Mouse (Mus musculus) ovary, postnatal 14 days (tissue): ENCODE measurements around the gene Gm17409.

ENCODE experiments used
- DNase-seq: peaks from one replicate; pipeline ENCODE4 v3.0.0; 2022; ENCODE audit warnings: low spot score

Gene Gm17409

DNA sequence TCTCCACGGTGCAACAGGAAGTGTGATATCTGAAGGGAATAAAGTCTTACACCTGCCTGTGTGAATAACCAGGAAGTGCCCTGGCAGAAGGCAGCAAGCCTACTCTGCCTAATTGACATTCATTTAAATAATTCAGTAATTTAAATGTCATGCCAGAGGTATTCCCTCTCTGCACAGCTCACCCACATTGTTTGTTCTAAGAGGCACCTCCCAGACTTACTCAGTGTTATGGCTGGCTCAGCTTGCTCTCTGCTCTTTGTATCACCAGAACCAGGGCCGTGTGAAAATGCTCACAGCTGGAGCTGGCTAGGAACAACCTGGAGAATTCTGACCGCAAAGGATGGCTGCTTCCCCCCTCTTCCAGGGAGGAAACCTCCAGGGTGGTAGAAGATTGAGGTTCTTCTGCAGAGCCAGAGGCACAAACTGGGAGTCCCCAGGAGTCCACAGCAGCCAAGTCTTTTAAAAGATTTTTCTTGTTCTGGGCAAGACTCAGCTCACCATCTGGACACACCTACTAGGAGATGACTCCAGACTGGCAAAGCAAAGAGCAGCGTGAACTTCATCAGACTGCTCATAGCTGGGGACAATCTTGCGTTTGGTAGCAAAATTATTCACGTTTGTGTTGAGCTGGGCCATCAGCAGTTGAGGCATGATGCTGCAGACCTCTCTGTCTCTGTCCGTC lies 14.5 kb downstream of the Gm17409 start:
- DNase-seq = no peak

DNA sequence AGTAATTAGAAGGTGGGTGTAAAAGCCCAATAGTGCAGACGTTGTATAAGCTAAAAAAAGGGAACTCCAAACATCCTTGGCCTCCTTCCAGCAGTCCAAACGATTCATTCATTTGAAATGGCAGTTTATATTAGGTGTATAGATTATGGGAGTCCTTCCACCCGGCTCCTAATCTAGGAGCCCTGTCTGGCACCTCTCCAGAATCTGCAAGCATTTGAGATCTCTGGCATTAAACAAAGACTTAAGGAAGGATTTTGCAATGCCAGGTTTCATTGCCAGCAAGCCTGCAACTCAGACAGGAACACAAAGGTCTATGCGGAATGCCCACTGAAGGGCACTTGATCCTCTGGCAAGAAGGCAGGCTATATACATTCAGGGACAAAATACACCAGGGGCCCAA lies 15.2 kb downstream of the Gm17409 start:
- DNase-seq = no peak

DNA sequence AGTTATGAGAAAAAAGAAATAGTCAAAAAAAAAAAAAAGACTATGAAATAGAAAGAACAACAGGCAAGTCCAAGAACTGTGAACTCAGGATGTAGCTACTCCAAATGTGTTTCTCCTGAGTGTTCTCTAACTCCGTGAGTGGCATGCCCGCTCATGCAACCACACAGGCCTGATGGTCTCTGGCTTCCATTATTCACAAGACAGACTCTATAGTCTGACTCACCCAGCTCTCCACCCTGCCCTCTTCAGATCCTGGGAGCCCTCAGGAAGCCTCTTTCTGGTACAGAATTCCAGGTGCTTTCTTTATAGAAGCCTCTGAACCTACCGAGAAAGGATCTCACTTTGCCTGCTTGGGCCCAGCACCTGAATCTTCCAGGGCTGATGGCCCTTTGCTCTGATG lies 15.8 kb downstream of the Gm17409 start:
- no peak for DNase-seq

DNA sequence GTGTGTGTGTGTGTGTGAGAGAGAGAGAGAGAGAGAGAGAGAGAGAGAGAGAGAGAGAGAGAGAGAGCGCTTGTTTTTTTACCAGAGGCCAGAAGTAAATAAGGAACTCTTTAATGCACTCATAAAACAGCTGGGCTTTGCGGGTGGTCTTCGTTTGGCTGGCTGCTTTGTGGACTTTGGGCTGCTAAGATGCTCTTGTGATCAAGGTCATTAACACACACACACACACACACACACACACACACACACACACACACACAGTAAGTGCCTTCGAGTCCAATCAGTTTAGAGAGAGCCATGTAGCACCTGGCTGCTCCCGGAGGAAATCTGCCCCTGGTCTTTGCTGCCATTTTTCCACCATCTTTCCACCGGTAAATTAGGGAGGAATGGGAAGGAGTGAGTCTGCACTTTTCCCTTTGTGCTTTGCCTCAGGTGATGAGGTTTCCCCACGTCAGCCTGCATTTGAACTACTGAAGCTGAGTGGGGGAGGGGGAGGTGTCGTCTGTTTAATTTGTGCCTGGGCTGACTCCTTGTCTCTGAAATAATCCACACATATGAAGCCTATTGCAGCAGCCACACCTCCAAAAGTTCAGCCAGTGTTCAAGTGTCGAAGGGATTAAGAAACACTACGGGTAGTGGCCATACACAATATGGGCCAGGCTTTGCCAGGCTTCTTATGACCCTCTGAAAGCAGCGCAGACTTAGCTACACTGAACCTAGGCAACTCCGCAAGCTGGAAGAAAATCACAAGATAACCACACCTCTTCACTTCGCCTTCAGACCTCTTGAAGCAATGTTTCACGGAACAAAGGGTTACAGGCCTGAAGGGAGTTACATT lies 16.7 kb downstream of the Gm17409 start:
- no peak for DNase-seq

GRCm38 (mm10) chr2:58487279-58487560 lies 17.3 kb downstream of the Gm17409 start:
- DNase-seq = no peak

DNA sequence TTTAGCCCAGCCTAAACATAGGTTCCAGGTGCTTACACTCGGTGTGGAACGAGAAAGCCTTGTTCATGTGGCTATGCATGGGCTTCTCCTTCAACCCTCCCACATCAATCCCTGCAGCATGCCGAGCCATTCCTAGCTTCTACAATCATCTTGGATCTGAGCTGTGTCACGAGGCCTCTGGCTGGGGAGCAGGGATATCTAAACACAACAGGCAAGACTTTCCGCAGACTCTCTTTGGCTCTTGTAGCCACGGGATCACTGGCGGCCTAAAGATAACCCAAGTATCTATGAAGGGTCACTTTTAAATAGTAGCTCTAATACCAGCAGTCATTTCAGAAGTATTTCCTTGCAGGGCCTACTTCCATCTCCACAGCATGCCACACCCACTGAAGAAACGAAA lies 18.5 kb downstream of the Gm17409 start:
- no peak for DNase-seq

DNA sequence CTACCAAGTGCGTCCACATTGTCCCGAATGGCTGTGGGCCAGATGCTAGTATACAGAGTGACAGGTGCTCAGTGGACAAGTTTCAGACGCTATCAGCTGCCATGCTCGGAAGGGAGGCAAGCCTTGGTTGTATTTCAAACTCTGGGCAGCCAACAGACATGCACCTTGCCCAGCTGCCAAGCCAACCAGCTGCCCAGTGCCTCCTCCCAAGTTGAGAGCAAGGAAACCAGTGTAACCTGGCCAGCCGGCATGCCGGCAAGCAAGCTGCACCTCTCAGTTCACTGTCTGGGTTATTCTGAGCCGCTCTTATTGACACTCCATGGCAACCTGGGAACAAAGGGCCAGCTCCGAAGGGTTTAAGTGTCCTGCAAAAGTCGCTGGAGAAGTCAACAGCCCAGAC lies 19.4 kb downstream of the Gm17409 start:
- no peak for DNase-seq

GRCm38 (mm10) chr2:58493685-58494635 lies 24.0 kb downstream of the Gm17409 start:
- no peak for DNase-seq

- DNase-seq = no peak
Measured at GRCm38 (mm10) chr2:58495271-58495670, 25.4 kb downstream of the Gm17409 start.

GRCm38 (mm10) chr2:58496647-58497410 lies 26.9 kb downstream of the Gm17409 start:
- no peak for DNase-seq

GRCm38 (mm10) chr2:58505306-58506090 lies 35.6 kb downstream of the Gm17409 start:
- DNase-seq = no peak

- no peak for DNase-seq
Measured at GRCm38 (mm10) chr2:58510192-58510591, 40.3 kb downstream of the Gm17409 start.

DNA sequence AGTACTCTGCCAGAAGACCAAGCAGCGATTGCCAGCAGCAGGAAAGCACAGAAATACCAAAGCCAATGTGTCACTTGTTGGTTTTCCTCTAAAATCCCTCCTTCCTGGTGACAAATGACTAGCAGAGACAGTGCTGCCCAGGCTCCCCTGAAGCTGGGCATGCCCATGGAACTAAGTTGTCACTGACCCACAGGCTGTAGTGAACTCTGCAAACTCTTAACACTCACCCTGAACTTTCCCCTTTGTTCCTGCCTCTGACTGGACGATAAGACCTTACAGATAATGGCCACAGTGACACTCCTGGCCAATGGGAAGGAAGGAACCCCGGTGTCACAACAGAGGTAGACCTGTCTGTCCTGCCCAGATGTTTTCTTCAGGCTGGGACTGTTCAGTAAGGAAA lies 43.3 kb downstream of the Gm17409 start:
- no peak for DNase-seq

- no peak for DNase-seq
Measured at GRCm38 (mm10) chr2:58514489-58514888, 44.6 kb downstream of the Gm17409 start.

GRCm38 (mm10) chr2:58516000-58516399 lies 46.1 kb downstream of the Gm17409 start:
- DNase-seq = no peak

GRCm38 (mm10) chr2:58516920-58517319 lies 47.0 kb downstream of the Gm17409 start:
- DNase-seq = no peak

- no peak for DNase-seq
Measured at GRCm38 (mm10) chr2:58518517-58518916, 48.6 kb downstream of the Gm17409 start.
